Mouse (Mus musculus): ENCODE data around the gene Fuk. TPM values are rescaled to one million over a fixed set of nuclear protein-coding genes. Genes with fewer than 3 reads are reported as not detected.

The Fuk gene
- 6.2 and 6.9 TPM in 2 replicates for polyA plus RNA-seq (2015; fragmentation: Nextera tagmentation; extraction: Ambion mirVana)

- no peaks in the 10 kb centered on the region for H3K9me3 ChIP-seq (ENCODE audit: control insufficient read depth)
- 2% methylated on average over 30 of the region's 30 CpGs for WGBS
- no peak for TF ChIP-seq CTCF (IDR thresholded peaks at IDR 0.05; ENCODE audit: low read depth)
- H3K36me3 ChIP-seq (ENCODE audit: control insufficient read depth, insufficient read depth), result peaks cover 12% of the 10 kb centered on the region; the same call in 1 of the 2 replicates
- 0 out of 2 replicates have a peak within 1 kb of the TSS, but pooled peaks have one; percentile 35 for H3K27ac ChIP-seq (ENCODE audit: low read depth, low read length)
- no peaks in the 10 kb centered on the region for H3K27me3 ChIP-seq (replicated peaks; ENCODE audit: control insufficient read depth, insufficient read depth, low read length)
- ATAC-seq, result peak; percentile 80
- H3K4me2 ChIP-seq (replicated peaks; ENCODE audit: low read depth), result peak within 1 kb of the TSS; percentile 82
- H3K4me1 ChIP-seq (replicated peaks; ENCODE audit: control insufficient read depth, insufficient read depth, low read length), result 0 out of 2 replicates have a peak, but pooled peaks cover 3% of the 10 kb centered on the region
- peak within 1 kb of the TSS; percentile 76 for H3K4me3 ChIP-seq (ENCODE audit: low read depth, low read length)
- peak within 1 kb of the TSS; percentile 55 for H3K9ac ChIP-seq (ENCODE audit: low read depth, low read length)
Observed at GRCm38 (mm10) chr8:110901839-110902578, at the start of gene Fuk. Gene Fuk, minus strand, starts transcription at chr8:110902488.

- Histone ChIP-seq H3K4me2 (replicated peaks; ENCODE audit: low read depth) (no peak overlapping the region), H3K9me3 (ENCODE audit: control insufficient read depth) (no peaks in the 10 kb centered on the region), H3K4me3 (ENCODE audit: low read depth, low read length) (no peak overlapping the region), H3K4me1 (replicated peaks; ENCODE audit: control insufficient read depth, insufficient read depth, low read length) (no peaks in the 10 kb centered on the region), H3K27me3 (replicated peaks; ENCODE audit: control insufficient read depth, insufficient read depth, low read length) (no peaks in the 10 kb centered on the region), H3K27ac (ENCODE audit: low read depth, low read length) (no peak overlapping the region), H3K9ac (ENCODE audit: low read depth, low read length) (no peak overlapping the region), H3K36me3 (ENCODE audit: control insufficient read depth, insufficient read depth) (no peaks in the 10 kb centered on the region)
- 75% methylated on average over 17 of the region's 17 CpGs for WGBS
- no peak for TF ChIP-seq CTCF (IDR thresholded peaks at IDR 0.05; ENCODE audit: low read depth)
- ATAC-seq, result no peak
Observed at GRCm38 (mm10) chr8:110950065-110950484, 47.8 kb upstream of the Fuk start.

- TF ChIP-seq CTCF (IDR thresholded peaks at IDR 0.05; ENCODE audit: low read depth), result no peak
- Histone ChIP-seq H3K4me1 (replicated peaks; ENCODE audit: control insufficient read depth, insufficient read depth, low read length) (no peaks in the 10 kb centered on the region), H3K9me3 (ENCODE audit: control insufficient read depth) (no peaks in the 10 kb centered on the region), H3K27ac (ENCODE audit: low read depth, low read length) (no peak overlapping the region), H3K27me3 (replicated peaks; ENCODE audit: control insufficient read depth, insufficient read depth, low read length) (no peaks in the 10 kb centered on the region), H3K36me3 (ENCODE audit: control insufficient read depth, insufficient read depth) (no peaks in the 10 kb centered on the region), H3K4me2 (replicated peaks; ENCODE audit: low read depth) (no peak overlapping the region), H3K4me3 (ENCODE audit: low read depth, low read length) (no peak overlapping the region), H3K9ac (ENCODE audit: low read depth, low read length) (no peak overlapping the region)
- WGBS, result 77% methylated on average over 4 of the region's 4 CpGs
- no peak for ATAC-seq
Observed at GRCm38 (mm10) chr8:110945716-110946115, 43.4 kb upstream of the Fuk start.

GRCm38 (mm10) chr8:110944276-110944876, 42.1 kb upstream of the Fuk start:
- Histone ChIP-seq H3K9ac (ENCODE audit: low read depth, low read length) (no peak overlapping the region), H3K9me3 (ENCODE audit: control insufficient read depth) (no peaks in the 10 kb centered on the region), H3K4me1 (replicated peaks; ENCODE audit: control insufficient read depth, insufficient read depth, low read length) (no peaks in the 10 kb centered on the region), H3K36me3 (ENCODE audit: control insufficient read depth, insufficient read depth) (no peaks in the 10 kb centered on the region), H3K27ac (ENCODE audit: low read depth, low read length) (no peak overlapping the region), H3K4me2 (replicated peaks; ENCODE audit: low read depth) (no peak overlapping the region), H3K27me3 (replicated peaks; ENCODE audit: control insufficient read depth, insufficient read depth, low read length) (no peaks in the 10 kb centered on the region), H3K4me3 (ENCODE audit: low read depth, low read length) (no peak overlapping the region)
- 81% methylated on average over 7 of the region's 7 CpGs for WGBS
- no peak for ATAC-seq
- TF ChIP-seq CTCF (IDR thresholded peaks at IDR 0.05; ENCODE audit: low read depth), result no peak

GRCm38 (mm10) chr8:110941453-110941948, 39.2 kb upstream of the Fuk start:
- no peak for TF ChIP-seq CTCF (IDR thresholded peaks at IDR 0.05; ENCODE audit: low read depth)
- no peak overlapping the region for H3K9ac ChIP-seq (ENCODE audit: low read depth, low read length)

More at GRCm38 (mm10) chr8:110941453-110941948, 39.2 kb upstream of the Fuk start:
- no peak overlapping the region for H3K4me3 ChIP-seq (ENCODE audit: low read depth, low read length)
- H3K4me1 ChIP-seq (replicated peaks; ENCODE audit: control insufficient read depth, insufficient read depth, low read length), result 0 out of 2 replicates have a peak, but pooled peaks cover 2% of the 10 kb centered on the region
- 0 out of 2 replicates have a peak overlapping the region, but pooled peaks have one; percentile 3 for H3K27ac ChIP-seq (ENCODE audit: low read depth, low read length)
- ATAC-seq, result 0 out of 2 replicates have a peak, but pooled peaks have one; percentile 33
- WGBS, result 59% methylated on average over 10 of the region's 10 CpGs
- H3K9me3 ChIP-seq (ENCODE audit: control insufficient read depth), result no peaks in the 10 kb centered on the region
- no peak overlapping the region for H3K4me2 ChIP-seq (replicated peaks; ENCODE audit: low read depth)
- no peaks in the 10 kb centered on the region for H3K27me3 ChIP-seq (replicated peaks; ENCODE audit: control insufficient read depth, insufficient read depth, low read length)
- no peaks in the 10 kb centered on the region for H3K36me3 ChIP-seq (ENCODE audit: control insufficient read depth, insufficient read depth)

Data from intestine, postnatal 0 days (tissue).